Mouse (Mus musculus) NIH3T3 (cell line): ENCODE measurements around the gene Syt6.
"Not testable (repeated sequence)": the region's sequence is repeated elsewhere in the genome, so short reads cannot be mapped to it uniquely, and the experiment has no call there.

Source experiments
- DNase-seq: peaks from one replicate; pipeline ENCODE4 v3.0.0-alpha.2; 2012; ENCODE audit warnings: low read depth

Syt6 gene

GRCm38 (mm10) chr3:103601011-103601410 is 26.0 kb downstream of the Syt6 start:
- DNase-seq = peak; percentile 53

- peak; percentile 82 for DNase-seq
Observed at GRCm38 (mm10) chr3:103601561-103601960, 26.5 kb downstream of the Syt6 start.

GRCm38 (mm10) chr3:103606045-103606597 is 31.1 kb downstream of the Syt6 start:
- DNase-seq = peak; percentile 27

- no peak for DNase-seq
Observed at GRCm38 (mm10) chr3:103606660-103607595, 31.9 kb downstream of the Syt6 start.

- peak; percentile 56 for DNase-seq
Observed at GRCm38 (mm10) chr3:103610231-103610630, 35.2 kb downstream of the Syt6 start.

GRCm38 (mm10) chr3:103612636-103613355 is 37.8 kb downstream of the Syt6 start:
- DNase-seq = peak; percentile 81

- DNase-seq = peak; percentile 86
Observed at GRCm38 (mm10) chr3:103615621-103616020, 40.6 kb downstream of the Syt6 start.

GRCm38 (mm10) chr3:103616981-103617380 is 42.0 kb downstream of the Syt6 start:
- no peak for DNase-seq

- DNase-seq = no peak
Observed at GRCm38 (mm10) chr3:103620101-103620500, 45.1 kb downstream of the Syt6 start.

- no peak for DNase-seq
Observed at GRCm38 (mm10) chr3:103623893-103624470, 49.0 kb downstream of the Syt6 start.

- no peak for DNase-seq
Observed at GRCm38 (mm10) chr3:103624591-103625051, 49.6 kb downstream of the Syt6 start.

GRCm38 (mm10) chr3:103625169-103625568 is 50.1 kb downstream of the Syt6 start:
- DNase-seq = no peak

- DNase-seq = no peak
Observed at GRCm38 (mm10) chr3:103626481-103626880, 51.5 kb downstream of the Syt6 start.

- no peak for DNase-seq
Observed at GRCm38 (mm10) chr3:103627661-103628060, 52.6 kb downstream of the Syt6 start.

- DNase-seq = no peak
Observed at GRCm38 (mm10) chr3:103633124-103633523, 58.1 kb downstream of the Syt6 start.

GRCm38 (mm10) chr3:103633831-103634230 is 58.8 kb downstream of the Syt6 start:
- DNase-seq = peak; percentile 60

- no peak for DNase-seq
Observed at GRCm38 (mm10) chr3:103634256-103634655, 59.2 kb downstream of the Syt6 start.

- DNase-seq = no peak
Observed at GRCm38 (mm10) chr3:103637641-103638040, 62.6 kb downstream of the Syt6 start.

GRCm38 (mm10) chr3:103640226-103640803 is 65.3 kb downstream of the Syt6 start:
- no peak for DNase-seq

- no peak for DNase-seq
Observed at GRCm38 (mm10) chr3:103641301-103641700, 66.3 kb downstream of the Syt6 start.

GRCm38 (mm10) chr3:103645968-103646367 is 70.9 kb downstream of the Syt6 start, which contains the start of gene Atg4a-ps:
Gene Atg4a-ps (minus strand): TSS chr3:103646068.
- not testable (repeated sequence) for DNase-seq
